Mouse (Mus musculus) retina, embryonic 14.5 days (tissue): ENCODE data around the gene Bcar1.
A peak's percentile ranks its signal among the peaks of the same experiment; 100 is the strongest.

ENCODE experiments used
- DNase-seq: peaks from one replicate; pipeline ENCODE4 v3.0.0-alpha.2; 2015; ENCODE audit warnings: low spot score

Bcar1 gene

DNA sequence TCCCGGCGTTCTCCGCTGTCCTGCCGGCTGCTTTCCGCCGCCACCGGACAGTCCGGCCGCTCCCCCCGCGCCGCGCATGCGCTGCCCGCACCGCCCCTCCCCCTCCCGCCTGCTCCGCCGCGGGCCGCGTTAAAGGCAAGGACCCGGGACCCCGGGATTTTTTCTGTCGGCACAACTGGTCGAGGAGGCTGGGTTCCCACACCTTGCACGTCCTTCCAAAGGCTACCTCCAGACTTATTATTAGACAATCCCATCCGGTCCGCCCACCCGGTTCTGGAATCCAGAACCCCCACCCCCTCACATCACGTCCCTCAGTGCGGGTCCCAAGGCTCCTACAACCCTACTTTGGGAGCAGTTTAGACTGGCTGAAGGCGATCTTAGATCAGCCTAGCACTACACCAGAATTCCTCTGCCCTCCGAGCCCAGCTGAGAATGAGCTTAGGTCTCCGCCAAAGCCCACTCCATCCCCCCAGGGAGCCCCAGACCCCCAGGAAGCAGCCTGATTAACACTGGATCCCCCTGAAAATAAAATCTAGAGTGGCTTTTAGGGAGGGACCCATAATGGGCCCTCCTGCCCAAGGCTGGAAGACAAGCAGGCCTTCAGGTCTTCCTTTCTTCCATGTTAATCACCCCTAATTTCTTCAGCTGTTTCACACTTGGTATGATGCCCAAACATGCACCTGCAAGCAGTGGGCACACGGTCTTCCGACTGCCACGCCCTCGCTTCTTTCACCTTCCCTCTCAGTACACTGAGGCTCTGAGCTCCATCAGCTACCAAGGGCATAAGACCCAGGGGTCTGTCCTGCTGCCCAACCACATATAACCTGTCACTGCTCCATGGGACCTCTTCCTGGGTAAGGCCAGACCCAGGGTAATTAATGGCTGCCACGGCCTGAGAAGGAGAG is at the start of gene Bcar1:
Bcar1 (minus strand) TSS at position 18 of the 905 bp plus-strand sequence.
- peak; percentile 88 for DNase-seq

- no peak for DNase-seq
Observed at GRCm38 (mm10) chr8:111789639-111790038, 46.0 kb upstream of the Bcar1 start.

GRCm38 (mm10) chr8:111789200-111789599 is 45.6 kb upstream of the Bcar1 start:
- DNase-seq, result no peak

DNA sequence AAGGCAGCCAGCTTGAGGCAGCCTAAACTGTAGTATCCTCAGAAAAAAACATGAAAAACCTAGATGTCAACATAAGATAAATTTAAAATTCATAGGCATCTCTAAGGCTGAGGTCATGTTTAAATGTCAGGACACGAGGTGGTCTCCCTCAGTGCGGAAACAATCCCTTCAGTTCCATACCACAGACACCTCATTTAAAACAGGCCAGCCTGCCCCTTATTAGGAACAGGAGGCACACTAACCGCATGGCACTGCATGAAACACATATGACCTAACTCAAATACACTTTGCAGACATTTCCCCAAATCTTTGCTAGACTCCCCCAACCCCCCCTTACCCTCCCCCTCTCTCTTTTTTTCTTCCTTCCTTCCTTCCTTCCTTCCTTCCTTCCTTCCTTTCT is 44.9 kb upstream of the Bcar1 start:
- DNase-seq, result no peak

DNA sequence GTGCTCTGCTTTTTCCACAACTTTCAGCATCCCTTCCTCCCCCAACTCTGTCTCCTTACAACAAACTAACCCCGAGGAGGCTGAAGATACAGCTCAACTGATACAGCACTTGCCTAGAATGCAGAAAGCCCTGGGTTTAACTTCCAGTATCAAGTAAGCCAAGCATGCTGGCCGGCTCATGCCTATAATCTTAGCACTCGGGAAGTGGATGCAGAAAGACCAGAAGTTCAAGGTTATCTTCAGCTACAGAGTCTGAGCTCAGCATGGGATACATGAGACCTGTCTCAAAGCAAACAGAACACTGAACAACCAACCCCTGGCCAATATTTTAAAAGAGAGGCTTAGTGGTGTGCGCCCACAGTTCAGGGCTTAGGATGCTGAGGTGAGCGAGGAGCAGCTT is 44.5 kb upstream of the Bcar1 start:
- no peak for DNase-seq

DNA sequence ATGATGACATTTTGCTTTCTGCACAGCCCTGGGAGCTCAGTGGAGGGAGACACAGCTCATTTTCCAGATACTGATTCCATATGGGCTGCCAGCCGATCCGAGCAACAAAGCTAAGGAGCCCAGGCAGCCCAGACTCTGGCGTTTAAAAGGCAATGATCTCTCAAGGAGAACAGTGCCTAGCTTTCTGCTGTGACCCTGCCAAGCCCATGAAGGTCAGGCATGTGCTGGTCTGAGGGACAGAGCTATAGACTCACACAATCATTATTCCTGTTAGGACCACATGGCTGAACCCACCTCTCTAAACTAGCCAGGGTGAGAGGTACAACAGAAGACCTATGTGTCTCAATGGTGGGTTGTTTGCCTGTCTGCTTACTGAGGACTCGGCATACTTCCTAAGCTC is 44.1 kb upstream of the Bcar1 start:
- DNase-seq, result peak; percentile 20

- DNase-seq, result peak; percentile 49
Observed at GRCm38 (mm10) chr8:111786701-111787588, 43.3 kb upstream of the Bcar1 start.

DNA sequence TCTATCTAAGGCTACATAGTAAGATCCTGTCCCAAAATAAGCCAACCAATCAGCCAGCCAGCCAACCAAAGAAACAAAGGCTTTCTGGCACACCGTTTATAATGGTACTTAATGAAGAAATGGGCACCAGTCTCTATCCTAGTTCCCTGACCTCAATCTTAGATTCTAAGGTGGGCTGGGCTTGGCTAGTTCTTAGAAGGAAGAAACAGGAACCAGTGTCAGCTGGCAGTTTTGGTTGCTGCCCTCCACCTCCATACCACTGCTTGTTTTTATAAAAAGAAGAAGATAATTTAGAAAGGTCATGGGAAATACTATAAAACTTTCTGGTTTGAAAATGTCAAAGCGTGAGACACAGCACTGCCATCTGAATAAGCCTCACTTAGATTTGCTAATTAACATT is 42.5 kb upstream of the Bcar1 start:
- no peak for DNase-seq

DNA sequence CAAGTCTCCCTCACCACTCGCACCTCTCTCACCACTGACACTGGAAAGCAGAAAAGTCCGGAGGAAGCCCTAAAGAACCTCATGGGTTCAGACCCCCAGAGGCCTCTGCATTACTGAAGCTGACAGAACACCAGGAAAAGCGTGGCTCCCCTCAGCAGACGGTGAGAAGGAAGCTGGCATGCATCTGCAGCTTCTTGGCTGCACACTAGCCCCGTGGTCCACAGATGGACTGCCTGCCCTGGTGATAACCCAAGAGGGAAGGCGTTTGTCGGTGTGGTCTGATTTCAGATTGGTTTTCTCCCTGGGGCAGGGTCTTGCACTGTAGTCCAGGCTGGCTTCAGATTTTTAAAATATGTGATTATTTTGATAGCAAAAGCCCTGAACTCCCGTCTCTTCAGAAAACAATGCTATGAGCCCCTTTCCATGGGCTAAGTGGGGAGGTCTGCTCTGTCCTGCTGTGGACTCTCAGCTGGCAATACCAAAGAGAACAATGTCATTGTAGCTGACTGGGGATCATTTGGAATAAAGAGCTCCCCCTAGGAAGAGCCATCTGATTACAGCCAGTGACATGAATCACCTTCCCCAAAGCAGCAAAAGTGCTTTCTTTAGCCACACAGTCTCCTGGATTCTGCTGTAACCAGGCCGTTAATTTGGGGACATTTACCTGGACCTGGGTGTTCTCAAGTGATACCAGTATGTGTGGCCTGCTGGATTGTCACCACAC is 39.2 kb upstream of the Bcar1 start:
- no peak for DNase-seq

DNA sequence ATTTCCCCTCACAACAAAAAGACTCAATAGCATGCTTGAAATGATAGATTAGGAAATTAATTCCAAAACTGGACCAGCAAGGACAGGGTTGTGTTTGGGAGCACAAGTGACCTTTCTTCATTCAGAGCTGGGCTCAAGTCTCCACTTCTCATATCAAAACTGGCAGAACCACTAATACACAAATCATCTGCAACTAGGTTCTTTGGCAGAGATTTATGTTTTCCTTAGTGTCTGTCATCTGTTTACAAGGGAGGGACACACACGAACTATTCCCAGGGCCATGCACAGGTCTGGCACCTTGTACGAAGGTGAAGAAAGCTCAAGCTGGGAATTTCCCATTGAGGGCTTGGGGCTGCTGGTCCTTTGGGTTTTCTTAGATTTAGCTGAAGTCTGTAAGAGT is 38.6 kb upstream of the Bcar1 start:
- DNase-seq, result no peak

- no peak for DNase-seq
Observed at GRCm38 (mm10) chr8:111780697-111781424, 37.3 kb upstream of the Bcar1 start.

DNA sequence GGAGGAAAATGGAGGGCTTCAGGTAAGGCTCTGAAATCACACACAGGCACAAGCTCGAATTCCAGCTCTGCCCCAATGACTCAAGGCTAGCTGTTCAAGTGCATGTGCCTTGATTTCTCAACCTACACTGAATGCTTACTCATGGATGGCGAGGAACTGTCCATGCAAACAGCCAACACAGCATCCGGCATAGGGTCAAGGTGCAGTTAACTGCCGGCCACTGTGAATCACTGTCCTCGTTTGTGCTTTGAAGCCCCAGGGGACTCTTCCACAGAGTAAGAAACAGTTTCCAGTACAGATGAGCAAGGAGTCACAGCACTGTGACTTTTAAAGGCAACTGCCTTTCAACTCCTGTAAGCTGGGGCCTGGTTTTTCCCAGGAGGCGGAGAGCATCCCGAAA is 36.1 kb upstream of the Bcar1 start:
- DNase-seq, result no peak

- no peak for DNase-seq
Observed at GRCm38 (mm10) chr8:111778801-111779200, 35.2 kb upstream of the Bcar1 start.

DNA sequence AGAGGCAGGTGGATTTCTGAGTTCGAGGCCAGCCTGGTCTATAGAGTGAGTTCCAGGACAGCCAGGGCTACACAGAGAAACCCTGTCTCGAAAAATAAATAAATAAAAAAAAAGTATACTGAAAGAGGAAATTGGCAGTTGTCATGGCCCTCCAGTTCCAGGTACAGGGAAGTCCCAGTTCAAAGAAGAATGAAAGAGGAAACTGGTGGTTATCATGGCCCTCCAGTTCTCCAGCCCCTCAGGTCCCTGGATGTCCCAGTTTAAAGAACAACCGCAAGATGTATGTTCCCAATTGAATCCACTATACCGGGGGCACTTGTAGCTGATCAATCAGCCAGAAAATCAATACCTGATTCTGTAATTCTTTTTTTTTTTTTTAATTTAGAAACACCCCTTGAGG is 32.9 kb upstream of the Bcar1 start:
- no peak for DNase-seq

DNA sequence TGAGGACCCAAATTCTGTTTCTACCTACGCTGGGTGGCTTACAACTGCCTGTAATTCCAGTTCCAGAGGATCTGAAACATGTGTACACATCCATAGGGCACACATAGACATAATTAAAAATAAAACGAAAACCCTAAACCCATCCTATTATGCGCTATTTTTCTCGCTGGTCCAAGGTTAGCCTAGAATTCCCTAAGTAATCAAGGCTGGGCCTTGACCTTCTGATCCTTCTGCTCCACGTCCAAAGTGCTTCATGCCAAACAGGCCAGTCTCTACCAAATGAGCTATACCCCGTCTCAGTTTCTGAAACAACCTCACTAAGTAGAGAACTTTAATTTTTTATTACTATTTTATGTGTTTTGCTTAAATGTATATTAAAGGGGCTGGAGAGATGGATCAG is 32.2 kb upstream of the Bcar1 start:
- no peak for DNase-seq

DNA sequence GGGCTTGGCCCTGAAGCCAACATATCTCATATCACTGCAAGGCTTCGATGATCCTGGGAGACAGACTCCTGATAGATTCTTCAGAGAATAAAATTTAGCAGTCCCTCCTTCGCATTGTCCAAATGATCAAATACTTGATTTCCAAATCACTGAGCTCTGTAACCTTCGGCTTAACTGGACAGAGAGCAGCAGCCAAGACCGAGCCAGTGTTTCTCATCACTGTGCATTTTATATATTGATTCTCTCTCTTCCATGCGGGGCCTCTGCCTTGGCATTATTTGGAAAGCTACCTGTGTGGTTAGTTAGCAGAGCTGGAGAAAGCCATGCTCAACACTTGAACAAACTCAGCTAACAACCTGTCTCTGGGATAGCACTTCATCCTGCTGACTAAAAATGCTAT is 29.9 kb upstream of the Bcar1 start:
- no peak for DNase-seq

GRCm38 (mm10) chr8:111773057-111773456 is 29.4 kb upstream of the Bcar1 start:
- DNase-seq, result no peak

- DNase-seq, result no peak
Observed at GRCm38 (mm10) chr8:111772083-111772482, 28.5 kb upstream of the Bcar1 start.

GRCm38 (mm10) chr8:111771625-111772020 is 28.0 kb upstream of the Bcar1 start:
- no peak for DNase-seq

GRCm38 (mm10) chr8:111770958-111771624 is 27.5 kb upstream of the Bcar1 start:
- no peak for DNase-seq
